Mouse (Mus musculus) heart, postnatal 0 days (tissue): ENCODE measurements around the gene Prg2. TPM values are rescaled to one million over a fixed set of nuclear protein-coding genes. Genes with fewer than 3 reads are reported as not detected.

ENCODE experiments used
- ATAC-seq: fragments of 200-750 bp; cut with Nextera tagmentation; 2 replicates; pipeline ENCODE4 v1.8.0; 2017; ENCODE audit warnings: low read depth, moderate number of reproducible peaks, moderate library complexity; ENCODE audit not compliant: insufficient read depth
- DNase-seq: peaks from one replicate; pipeline ENCODE4 v3.0.0-alpha.2; 2016; ENCODE audit warnings: low spot score
- H3K27ac ChIP-seq: fragments of 300-500 bp; sonication (generic); 2 replicates; pipeline ENCODE4 v1.5.1; 2014; ENCODE audit warnings: low read depth, mild to moderate bottlenecking
- H3K27me3 ChIP-seq: fragments of 300-500 bp; sonication (generic); 2 replicates; pipeline ENCODE4 v1.6.1; 2014; ENCODE audit warnings: low read length, mixed read lengths; ENCODE audit not compliant: control insufficient read depth, insufficient read depth
- H3K36me3 ChIP-seq: fragments of 300-500 bp; sonication (generic); replicated peaks from 2 replicates; pipeline ENCODE4 v1.6.1; 2014; ENCODE audit warnings: low read length, mixed read lengths; ENCODE audit not compliant: control insufficient read depth, insufficient read depth
- H3K4me1 ChIP-seq: fragments of 300-500 bp; sonication (generic); 2 replicates; pipeline ENCODE4 v1.6.1; 2014; ENCODE audit warnings: antibody characterized with exemption; ENCODE audit not compliant: control insufficient read depth, insufficient read depth
- H3K4me2 ChIP-seq: fragments of 300-500 bp; sonication (generic); 2 replicates; pipeline ENCODE4 v1.6.1; 2014; ENCODE audit warnings: low read depth, mild to moderate bottlenecking, low read length, moderate library complexity
- H3K4me3 ChIP-seq: fragments of 300-500 bp; sonication (generic); 2 replicates; pipeline ENCODE4 v1.5.1; 2014; ENCODE audit warnings: low read depth, low read length
- H3K9ac ChIP-seq: fragments of 300-500 bp; sonication (generic); replicated peaks from 2 replicates; pipeline ENCODE4 v1.6.1; 2014; ENCODE audit warnings: low read depth, low read length, mixed read lengths
- H3K9me3 ChIP-seq: fragments of 300-500 bp; sonication (generic); replicated peaks from 2 replicates; pipeline ENCODE4 v1.6.1; 2016; ENCODE audit warnings: low read length; ENCODE audit not compliant: control insufficient read depth
- CTCF ChIP-seq: IDR thresholded peaks from 2 replicates; pipeline ENCODE4 v1.5.1; 2016; ENCODE audit warnings: antibody characterized with exemption, control low read depth, low read depth
- EP300 ChIP-seq: IDR thresholded peaks from 2 replicates; pipeline ENCODE4 v1.6.1; 2016; ENCODE audit warnings: antibody characterized with exemption, low read depth
- WGBS: fragments of 180-500 bp; shearing (Covaris S2); extraction: QIAGEN DNeasy Blood & Tissue Kit; methylation state at CpG from one replicate; pipeline ENCODE4 v1.1.7; 2014; 5-methylcytosine and 5-hydroxymethylcytosine counted together
- polyA plus RNA-seq: library from polyadenylated mRNA; unstranded; fragments of >200 nt; fragmentation: Nextera tagmentation; extraction: Ambion mirVana; gene quantifications from 2 replicates; pipeline ENCODE4 v1.2.1, GENCODE M21; 2015
- total RNA-seq: library from RNA; depleted of rRNA; stranded (reverse); fragments of >200 nt; gene quantifications from 2 replicates; pipeline ENCODE4 v1.2.3, GENCODE M21; 2014; ENCODE audit warnings: low replicate concordance

The Prg2 gene
- total and polyA plus RNA-seq, 2 experiments from 2014 or later = not detected

DNA sequence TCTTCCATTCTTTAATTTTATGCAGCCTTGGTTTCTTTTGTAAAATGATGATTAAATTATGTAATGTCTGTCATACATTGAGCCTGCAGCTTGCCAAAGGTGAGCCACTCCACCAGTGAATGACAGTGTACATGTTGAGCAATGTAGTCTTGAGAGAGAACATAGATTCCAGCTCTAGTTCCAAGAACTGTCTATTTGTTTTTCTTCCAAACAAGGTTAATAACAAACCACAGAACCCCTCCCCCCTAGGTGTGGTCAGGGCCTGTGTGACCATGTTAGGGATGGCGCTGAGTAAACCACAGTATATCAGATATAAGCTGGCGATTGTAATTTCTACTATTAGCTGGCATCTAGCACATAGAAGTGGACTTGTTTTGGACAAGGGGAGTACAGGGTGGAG is 16.1 kb downstream of the Prg2 start:
- Histone ChIP-seq H3K4me2 (no peak overlapping the region), H3K36me3 (no peaks in the 10 kb centered on the region), H3K27ac (no peak overlapping the region), H3K9ac (no peak overlapping the region), H3K4me3 (no peak overlapping the region), H3K4me1 (no peaks in the 10 kb centered on the region), H3K27me3 (no peaks in the 10 kb centered on the region), H3K9me3 (no peaks in the 10 kb centered on the region)
- ATAC-seq = no peak
- 93% methylated on average over 2 of the region's 2 CpGs for WGBS
- TF ChIP-seq CTCF = no peak
- no peak for TF ChIP-seq EP300
- no peak for DNase-seq

DNA sequence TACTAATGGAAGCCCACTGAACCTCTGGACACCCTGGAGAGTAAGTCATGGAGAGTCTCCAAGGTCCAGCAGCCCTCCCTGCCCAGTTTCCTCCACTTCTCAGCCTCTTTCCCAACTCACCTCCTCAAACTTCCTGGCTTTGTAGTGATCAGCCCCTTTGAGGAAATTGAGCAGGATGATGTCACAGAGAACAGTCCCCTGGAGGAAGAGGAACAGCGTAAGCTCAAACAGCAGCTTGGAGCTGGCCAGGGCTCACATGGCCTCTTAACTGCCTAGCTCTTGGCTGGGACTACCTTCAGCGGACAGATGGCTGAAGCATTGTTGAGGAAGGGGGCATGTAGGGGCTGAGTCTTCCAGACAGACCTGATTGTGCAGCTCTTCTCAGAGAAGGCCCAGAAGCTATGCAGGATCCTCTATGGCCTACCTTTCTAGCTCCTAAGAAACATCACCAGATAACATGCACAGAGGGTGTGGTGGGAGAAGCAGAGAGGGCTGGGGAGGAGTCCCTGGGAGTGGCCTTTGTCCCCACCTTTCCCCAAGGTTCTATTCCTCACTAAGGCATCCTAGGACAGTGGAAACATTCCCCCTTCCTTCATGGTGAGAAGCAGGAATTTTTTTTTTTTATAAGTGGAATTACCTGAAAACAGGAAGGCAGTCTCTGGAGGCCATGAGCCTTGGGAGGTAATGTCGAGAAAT is 19.4 kb downstream of the Prg2 start:
- peak; percentile 21; the same call in 1 of the 2 replicates for ATAC-seq
- Histone ChIP-seq H3K27ac (peak overlapping the region; percentile 67), H3K4me1 (0 out of 2 replicates have a peak, but pooled peaks cover 8% of the 10 kb centered on the region), H3K27me3 (no peaks in the 10 kb centered on the region), H3K9me3 (no peaks in the 10 kb centered on the region), H3K36me3 (no peaks in the 10 kb centered on the region), H3K9ac (no peak overlapping the region), H3K4me2 (no peak overlapping the region), H3K4me3 (no peak overlapping the region)
- 55% methylated on average over 3 of the region's 3 CpGs for WGBS
- TF ChIP-seq CTCF (no peak), EP300 (no peak)
- DNase-seq = peak; percentile 65

DNA sequence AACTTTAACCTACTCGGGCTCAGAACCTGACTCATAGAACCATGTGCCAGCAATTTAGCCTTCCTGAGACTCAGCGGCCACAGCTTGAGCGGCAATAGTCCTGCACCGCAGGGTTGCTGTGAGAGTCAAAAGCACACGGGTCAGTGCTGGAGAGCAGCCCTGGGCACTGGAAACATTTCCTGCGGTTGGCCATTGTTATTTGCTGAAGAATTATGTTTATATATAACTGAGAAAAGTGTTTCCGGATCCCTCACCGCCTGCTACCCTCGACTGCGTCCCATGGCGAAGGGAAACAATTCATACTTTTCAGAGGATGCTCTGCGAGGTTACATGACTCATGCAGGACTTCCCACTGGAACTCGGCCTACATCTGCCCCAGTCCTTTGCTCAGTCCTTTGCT is 21.2 kb downstream of the Prg2 start:
- 67% methylated on average over 13 of the region's 13 CpGs for WGBS
- H3K27ac ChIP-seq = peak overlapping the region; percentile 19; the same call in 1 of the 2 replicates
- H3K4me1 ChIP-seq = 0 out of 2 replicates have a peak, but pooled peaks cover 8% of the 10 kb centered on the region
- H3K9ac ChIP-seq = no peak overlapping the region
- no peaks in the 10 kb centered on the region for H3K36me3 ChIP-seq
- H3K9me3 ChIP-seq = no peaks in the 10 kb centered on the region
- H3K4me2 ChIP-seq = no peak overlapping the region
- H3K4me3 ChIP-seq = no peak overlapping the region
- TF ChIP-seq CTCF (no peak), EP300 (no peak)
- peak; percentile 28; the same call in 1 of the 2 replicates for ATAC-seq
- no peak for DNase-seq
- no peaks in the 10 kb centered on the region for H3K27me3 ChIP-seq

DNA sequence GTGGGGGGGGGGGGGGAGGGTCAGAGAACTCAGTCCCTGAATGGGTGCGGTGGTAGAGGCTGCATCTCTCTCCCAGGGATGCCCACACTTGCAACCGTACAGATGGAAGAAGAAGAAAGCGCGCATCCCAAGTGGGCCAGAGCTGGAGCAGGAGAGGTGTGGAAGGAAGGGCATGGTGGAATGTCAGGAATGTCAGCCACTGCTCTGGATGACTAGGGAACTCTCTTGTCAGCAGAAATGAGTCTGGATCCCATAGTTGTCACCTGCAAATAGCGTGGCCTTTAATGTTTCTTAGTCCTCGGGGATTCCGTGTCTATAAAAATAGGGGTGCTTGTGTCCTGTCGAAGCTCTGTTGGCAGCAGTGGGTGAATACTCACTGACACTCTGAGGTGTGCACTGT is 22.3 kb downstream of the Prg2 start:
- H3K4me2 ChIP-seq = no peak overlapping the region
- no peak overlapping the region for H3K4me3 ChIP-seq
- H3K27me3 ChIP-seq = no peaks in the 10 kb centered on the region
- no peak overlapping the region for H3K27ac ChIP-seq
- H3K9ac ChIP-seq = no peak overlapping the region
- ATAC-seq (peak; percentile 39; the same call in 1 of the 2 replicates), DNase-seq (no peak)
- no peaks in the 10 kb centered on the region for H3K36me3 ChIP-seq
- H3K4me1 ChIP-seq = 0 out of 2 replicates have a peak, but pooled peaks cover 8% of the 10 kb centered on the region
- TF ChIP-seq CTCF (no peak), EP300 (no peak)
- WGBS = 34% methylated on average over 8 of the region's 8 CpGs
- no peaks in the 10 kb centered on the region for H3K9me3 ChIP-seq

DNA sequence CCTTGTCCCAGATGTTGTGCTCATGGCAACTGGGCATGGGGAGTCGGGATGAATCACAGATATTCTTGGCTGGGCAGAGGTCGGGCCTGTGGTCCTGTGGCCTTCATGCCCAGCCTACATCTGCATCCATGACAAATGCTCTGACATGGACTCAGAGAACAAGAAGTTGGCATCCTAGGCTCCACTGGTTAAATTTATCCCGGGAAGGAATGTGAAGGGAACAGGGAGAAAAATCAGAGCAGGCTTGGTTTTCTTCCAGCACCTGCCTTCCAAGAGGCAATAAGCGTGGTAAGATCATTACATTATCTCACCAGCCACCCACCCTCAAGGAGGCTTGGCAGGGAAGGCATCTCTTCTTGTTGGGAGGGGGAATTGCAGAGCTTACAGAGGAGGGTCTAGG is 24.1 kb downstream of the Prg2 start:
- Histone ChIP-seq H3K27ac (no peak overlapping the region), H3K27me3 (no peaks in the 10 kb centered on the region), H3K4me2 (no peak overlapping the region), H3K4me3 (no peak overlapping the region), H3K4me1 (0 out of 2 replicates have a peak, but pooled peaks cover 8% of the 10 kb centered on the region), H3K9ac (no peak overlapping the region), H3K9me3 (no peaks in the 10 kb centered on the region), H3K36me3 (no peaks in the 10 kb centered on the region)
- ATAC-seq (no peak), DNase-seq (no peak)
- TF ChIP-seq CTCF (no peak), EP300 (no peak)
- 72% methylated on average over 4 of the region's 4 CpGs for WGBS
